Mouse (Mus musculus): ENCODE data around the gene Steap3.

DNA sequence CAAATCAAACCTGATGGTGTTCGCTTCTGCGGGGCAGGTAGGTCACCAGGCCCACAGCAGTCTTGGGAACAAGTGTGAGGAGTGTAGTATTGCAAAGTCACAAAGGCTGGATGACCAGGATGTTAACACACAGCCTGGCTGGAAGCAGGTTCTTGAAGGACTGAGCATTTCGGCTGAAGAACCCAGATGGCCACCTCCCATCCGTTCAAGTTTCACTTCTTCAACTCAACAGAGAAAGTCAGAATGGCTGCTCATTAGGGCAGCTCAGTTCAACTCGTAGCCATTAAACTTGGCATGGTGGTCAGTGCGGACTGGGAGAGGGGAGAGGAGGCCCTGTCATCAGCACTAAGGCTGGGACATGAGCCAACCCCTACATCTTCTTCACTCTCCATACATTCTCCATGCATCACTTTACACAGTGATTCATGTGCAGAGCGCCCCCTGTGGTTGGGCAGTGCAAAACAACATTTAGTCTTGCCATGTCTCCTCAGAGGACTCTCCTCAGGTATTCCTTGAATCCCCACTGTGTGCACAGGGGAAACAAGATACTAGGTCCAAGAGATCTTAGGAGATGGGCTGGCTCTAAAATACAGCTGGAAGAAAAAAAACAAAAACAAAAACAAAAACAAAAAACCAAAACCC is 19.9 kb downstream of the Steap3 start:
- TF ChIP-seq CTCF (IDR thresholded peaks at IDR 0.05; ENCODE audit: low read depth, low read length) (no peak), POLR2A (IDR thresholded peaks at IDR 0.05; ENCODE audit: insufficient read depth, low read length) (no peak), EP300 (IDR thresholded peaks at IDR 0.05; ENCODE audit: insufficient read depth, low read depth, low read length) (no peak)
